Comparison of ENCODE assay signal across 23 mouse cellular contexts in the genomic region with DNA sequence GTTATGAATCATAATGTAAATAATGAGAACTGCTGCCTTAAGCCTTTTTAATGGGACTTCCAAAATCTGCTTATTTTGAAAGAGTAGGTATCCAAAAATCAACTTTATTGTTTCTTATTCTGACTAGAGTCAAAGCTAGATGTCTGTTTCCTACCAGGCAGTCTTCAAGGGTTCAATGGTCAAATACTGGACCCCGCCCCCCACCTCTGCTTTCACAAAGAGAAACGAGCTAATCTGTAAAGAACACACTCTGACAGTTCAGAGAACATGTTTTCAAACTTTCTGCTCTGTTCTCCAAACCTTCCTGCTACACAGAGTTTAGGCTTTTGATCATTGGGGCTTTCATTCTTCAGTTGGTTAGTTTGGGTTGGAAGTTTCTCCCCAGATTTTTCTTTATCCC. TPM values are rescaled to one million over a fixed set of nuclear protein-coding genes. Genes with fewer than 3 reads are reported as not detected.
A peak's percentile ranks its signal among the peaks of the same experiment; 100 is the strongest.
DNase-seq lines count a peak whose midpoint lies in the region; ATAC-seq and TF ChIP-seq lines count a peak whose summit lies in the region.
"Had no signal": no experiment of that assay in that cellular context is flagged by ENCODE, and none has a peak within 500 bp of the region (broad histone marks: within the 10 kb centered on the region; RNA-seq: fewer than 3 reads in every experiment).

No protein-coding gene starts in this region.

- TF ChIP-seq EP300 in stomach, postnatal 0 days (optimal IDR thresholded peaks at IDR 0.05) = no peak

- TF ChIP-seq POLR2A in kidney, adult 2 months (IDR thresholded peaks at IDR 0.05; ENCODE audit: low read depth, low read length) = no peak

- no peak overlapping the region for H3K4me2 ChIP-seq in kidney, embryonic 14.5 days (replicated peaks; ENCODE audit: low read depth, low read length)
- H3K4me2 ChIP-seq in stomach, embryonic 16.5 days (ENCODE audit: low read depth, low read length) = no peak overlapping the region
- no peak overlapping the region for H3K4me2 ChIP-seq in stomach, postnatal 0 days (replicated peaks; ENCODE audit: low read depth)
- H3K4me2 ChIP-seq: embryonic facial prominence, embryonic 12.5 days; embryonic facial prominence, embryonic 15.5 days; heart, embryonic 11.5 days; hindbrain, embryonic 12.5 days had no signal

- ATAC-seq in kidney, embryonic 14.5 days (ENCODE audit: low FRiP score, low TSS enrichment) = no peak
- no peak for ATAC-seq in stomach, embryonic 16.5 days (ENCODE audit: insufficient read depth, low FRiP score)
- ATAC-seq in stomach, postnatal 0 days (ENCODE audit: low FRiP score, low TSS enrichment) = no peak
- ATAC-seq: forebrain, embryonic 14.5 days; forebrain, postnatal 0 days had no signal

- no peaks in the 10 kb centered on the region for H3K27me3 ChIP-seq in kidney, adult 2 months (replicated peaks; ENCODE audit: control insufficient read depth, insufficient read depth, low read length)
- no peaks in the 10 kb centered on the region; the same call in 1 of the 2 replicates for H3K27me3 ChIP-seq in kidney, embryonic 14.5 days (ENCODE audit: control insufficient read depth, insufficient read depth, low read length)
- H3K27me3 ChIP-seq in stomach, embryonic 16.5 days (ENCODE audit: control insufficient read depth, insufficient read depth, low read length) = peaks cover 3% of the 10 kb centered on the region; the same call in 1 of the 2 replicates
- no peaks in the 10 kb centered on the region for H3K27me3 ChIP-seq in stomach, postnatal 0 days (ENCODE audit: control insufficient read depth, insufficient read depth, low read length)

- H3K27ac ChIP-seq in kidney, adult 2 months (ENCODE audit: insufficient read depth, low read depth, low read length) = no peak overlapping the region
- H3K27ac ChIP-seq in kidney, embryonic 14.5 days (ENCODE audit: low read depth, low read length) = no peak overlapping the region
- peak overlapping the region; percentile 14; the same call in 1 of the 2 replicates for H3K27ac ChIP-seq in stomach, embryonic 16.5 days (ENCODE audit: low read length)
- H3K27ac ChIP-seq in stomach, postnatal 0 days (replicated peaks) = no peak overlapping the region
- H3K27ac ChIP-seq: embryonic facial prominence, embryonic 12.5 days; embryonic facial prominence, embryonic 15.5 days; gastrocnemius, adult 2 months; hindbrain, embryonic 12.5 days had no signal

- no peak for TF ChIP-seq CTCF in kidney, adult 2 months (conservative IDR thresholded peaks at IDR 0.05; ENCODE audit: insufficient read depth, insufficient read length, low read depth, low read length)
- TF ChIP-seq CTCF in stomach, postnatal 0 days (IDR thresholded peaks at IDR 0.05; ENCODE audit: low read depth) = no peak

- H3K9me3 ChIP-seq in kidney, embryonic 14.5 days (ENCODE audit: control insufficient read depth, low read length) = no peaks in the 10 kb centered on the region
- H3K9me3 ChIP-seq in stomach, embryonic 16.5 days (replicated peaks; ENCODE audit: control insufficient read depth, low read length) = no peaks in the 10 kb centered on the region
- no peaks in the 10 kb centered on the region for H3K9me3 ChIP-seq in stomach, postnatal 0 days (ENCODE audit: control insufficient read depth, low read length)
- H3K9me3 ChIP-seq: embryonic facial prominence, embryonic 12.5 days; embryonic facial prominence, embryonic 15.5 days; hindbrain, embryonic 12.5 days had no signal

- H3K9ac ChIP-seq in kidney, embryonic 14.5 days (ENCODE audit: low read depth, low read length) = no peak overlapping the region
- no peak overlapping the region for H3K9ac ChIP-seq in stomach, embryonic 16.5 days (ENCODE audit: low read length)
- H3K9ac ChIP-seq in stomach, postnatal 0 days (ENCODE audit: low read length) = no peak overlapping the region
- H3K9ac ChIP-seq: embryonic facial prominence, embryonic 12.5 days; embryonic facial prominence, embryonic 15.5 days; forebrain, postnatal 0 days; hindbrain, embryonic 12.5 days had no signal

- DNase-seq in kidney, adult 2 months = peak; percentile 40
- DNase-seq in kidney, adult 18-20 months = no peak
- DNase-seq in kidney, postnatal 14 days = peak; percentile 27
- no peak for DNase-seq in stomach, postnatal 0 days (ENCODE audit: low spot score)
- DNase-seq in spleen, adult 12 weeks (ENCODE audit: low spot score) = no peak
- DNase-seq: adrenal gland, adult 2 months; adrenal gland, postnatal 14 days; B cell, adult 2 months; cerebellum, adult 11 months; cerebellum, adult 2 months; cerebellum, adult 9-11 months; cerebellum, postnatal 25 days; forebrain, postnatal 0 days; gastrocnemius, adult 2 months; gastrocnemius, postnatal 14 days; heart, adult 11 months had no signal

- 57% methylated on average over 2 of the region's 2 CpGs for WGBS in kidney, adult 2 months
- 47% methylated on average over 2 of the region's 2 CpGs for WGBS in kidney, embryonic 14.5 days
- WGBS in stomach, embryonic 16.5 days = 49% methylated on average over 2 of the region's 2 CpGs
- WGBS in stomach, postnatal 0 days = 36% methylated on average over 2 of the region's 2 CpGs

- no peak overlapping the region for H3K4me3 ChIP-seq in kidney, adult 2 months (ENCODE audit: insufficient read depth, low read depth, low read length)
- no peak overlapping the region for H3K4me3 ChIP-seq in kidney, embryonic 14.5 days (ENCODE audit: low read length)
- no peak overlapping the region for H3K4me3 ChIP-seq in stomach, embryonic 16.5 days (replicated peaks; ENCODE audit: low read length)
- H3K4me3 ChIP-seq in stomach, postnatal 0 days (ENCODE audit: low read depth, low read length) = no peak overlapping the region
- H3K4me3 ChIP-seq: embryonic facial prominence, embryonic 12.5 days; embryonic facial prominence, embryonic 15.5 days; gastrocnemius, adult 2 months; hindbrain, embryonic 12.5 days had no signal

- no peaks in the 10 kb centered on the region for H3K36me3 ChIP-seq in kidney, adult 2 months (ENCODE audit: control insufficient read depth, insufficient read depth, low read length)
- H3K36me3 ChIP-seq in kidney, embryonic 14.5 days (ENCODE audit: control insufficient read depth, insufficient read depth, low read length) = no peaks in the 10 kb centered on the region
- no peaks in the 10 kb centered on the region for H3K36me3 ChIP-seq in stomach, embryonic 16.5 days (ENCODE audit: control insufficient read depth, insufficient read depth, low read length)
- H3K36me3 ChIP-seq in stomach, postnatal 0 days (ENCODE audit: control insufficient read depth, insufficient read depth, low read length) = no peaks in the 10 kb centered on the region
- H3K36me3 ChIP-seq: embryonic facial prominence, embryonic 12.5 days; embryonic facial prominence, embryonic 15.5 days; hindbrain, embryonic 12.5 days had no signal

- no peaks in the 10 kb centered on the region for H3K4me1 ChIP-seq in kidney, adult 2 months (ENCODE audit: control insufficient read depth, insufficient read depth, low read length)
- no peaks in the 10 kb centered on the region for H3K4me1 ChIP-seq in kidney, embryonic 14.5 days (ENCODE audit: control insufficient read depth, insufficient read depth, low read length)
- H3K4me1 ChIP-seq in stomach, embryonic 16.5 days (ENCODE audit: control insufficient read depth, insufficient read depth, low read length) = no peaks in the 10 kb centered on the region
- no peaks in the 10 kb centered on the region for H3K4me1 ChIP-seq in stomach, postnatal 0 days (replicated peaks; ENCODE audit: control insufficient read depth, insufficient read depth)
- H3K4me1 ChIP-seq: embryonic facial prominence, embryonic 12.5 days; embryonic facial prominence, embryonic 15.5 days; hindbrain, embryonic 12.5 days had no signal

RNA-seq across cellular contexts. Expression of gene Tmsb4x, which starts 22.8 kb away (rescaled TPM):
- polyA plus RNA-seq in kidney, adult 2 months (2012; rRNA removed) = 143 and 255 TPM in 2 replicates
- 2,072 and 3,120 TPM in 2 replicates for polyA plus RNA-seq in kidney, embryonic 14.5 days (2014; fragmentation: Nextera tagmentation; extraction: Ambion mirVana)
- polyA plus RNA-seq in stomach, embryonic 16.5 days (2015; fragmentation: Nextera tagmentation; extraction: Ambion mirVana) = 5,589 and 6,437 TPM in 2 replicates
- 6,456 and 7,015 TPM in 2 replicates for polyA plus RNA-seq in stomach, postnatal 0 days (2015; fragmentation: Nextera tagmentation; extraction: Ambion mirVana)

Comparison
In these comparisons a context has a peak if more than half of its experiments do, and no peak if none do; other contexts are left out.
1. DNase-seq: peak in kidney, adult 2 months (single experiment) and kidney, postnatal 14 days (single experiment); none in kidney, adult 18-20 months (single experiment), stomach, postnatal 0 days (single experiment) and spleen, adult 12 weeks (single experiment).